Mouse (Mus musculus) mouse embryonic stem cell (cell line): ENCODE results near the gene Sds.

Experiments used
- in situ Hi-C, 2 experiments: fragments of 300-500 bp; cut with MboI; formaldehyde crosslinking; loops; 1 replicate in 1 of 2; 3 replicates in 1 of 2; pipeline ENCODE4 v1.14.3; 2019 to 2020; ENCODE audit warnings: low sequenced_read_pairs in 2 of 2, low pct_unique_long_range_greater_than_20kb in 1 of 2, mixed read lengths in 1 of 2; ENCODE audit not compliant: unreplicated experiment in 1 of 2

Sds gene

GRCm38 (mm10) chr5:120437986-120438385 is 38.3 kb upstream of the Sds start:
- in situ Hi-C loops: loop anchor here in 1 of 2 experiments (25.0 kb wide), 1 partner anchor 776 kb away; the partner anchor contains the start of gene Tbx3

GRCm38 (mm10) chr5:120438469-120438868 is 37.9 kb upstream of the Sds start:
- in situ Hi-C loops: loop anchor here in 1 of 2 experiments (25.0 kb wide), 1 partner anchor 776 kb away; the partner anchor contains the start of gene Tbx3

GRCm38 (mm10) chr5:120438991-120439710 is 37.2 kb upstream of the Sds start:
- in situ Hi-C loops: loop anchor here in 1 of 2 experiments (25.0 kb wide), 1 partner anchor 777 kb away; the partner anchor contains the start of gene Tbx3

- in situ Hi-C loops: loop anchor here in 1 of 2 experiments (25.0 kb wide), 1 partner anchor 778 kb away; the partner anchor contains the start of gene Tbx3
These were observed 36.2 kb upstream of the Sds start for GRCm38 (mm10) chr5:120439887-120440670.

GRCm38 (mm10) chr5:120440733-120441132 is 35.6 kb upstream of the Sds start:
- in situ Hi-C loops: loop anchor here in 1 of 2 experiments (25.0 kb wide), 1 partner anchor 778 kb away; the partner anchor contains the start of gene Tbx3

GRCm38 (mm10) chr5:120447305-120447704 is 29.0 kb upstream of the Sds start:
- in situ Hi-C loops: loop anchor here in 1 of 2 experiments (25.0 kb wide), 1 partner anchor 785 kb away; the partner anchor contains the start of gene Tbx3

GRCm38 (mm10) chr5:120454756-120455337 is 21.5 kb upstream of the Sds start:
- in situ Hi-C loops: loop anchor here in 1 of 2 experiments (25.0 kb wide), 1 partner anchor 168 kb away; no protein-coding TSS in a partner anchor

GRCm38 (mm10) chr5:120456253-120456652 is 20.1 kb upstream of the Sds start:
- in situ Hi-C loops: loop anchor here in 1 of 2 experiments (25.0 kb wide), 1 partner anchor 169 kb away; no protein-coding TSS in a partner anchor

- in situ Hi-C loops: loop anchor here in 1 of 2 experiments (25.0 kb wide), 1 partner anchor 170 kb away; no protein-coding TSS in a partner anchor
These were observed 19.3 kb upstream of the Sds start for GRCm38 (mm10) chr5:120456841-120457554.

GRCm38 (mm10) chr5:120457628-120458027 is 18.7 kb upstream of the Sds start:
- in situ Hi-C loops: loop anchor here in 1 of 2 experiments (25.0 kb wide), 1 partner anchor 170 kb away; no protein-coding TSS in a partner anchor

- in situ Hi-C loops: loop anchor here in 1 of 2 experiments (25.0 kb wide), 1 partner anchor 172 kb away; no protein-coding TSS in a partner anchor
These were observed 17.2 kb upstream of the Sds start for GRCm38 (mm10) chr5:120459133-120459532.

- in situ Hi-C loops: loop anchor here in 1 of 2 experiments (25.0 kb wide), 1 partner anchor 175 kb away; no protein-coding TSS in a partner anchor
These were observed 14.4 kb upstream of the Sds start for GRCm38 (mm10) chr5:120461902-120462301.

- in situ Hi-C loops: loop anchor here in 1 of 2 experiments (25.0 kb wide), 1 partner anchor 177 kb away; no protein-coding TSS in a partner anchor
These were observed 12.0 kb upstream of the Sds start for GRCm38 (mm10) chr5:120464321-120464720.

GRCm38 (mm10) chr5:120465062-120465461 is 11.3 kb upstream of the Sds start:
- in situ Hi-C loops: loop anchor here in 1 of 2 experiments (25.0 kb wide), 1 partner anchor 178 kb away; no protein-coding TSS in a partner anchor

- in situ Hi-C loops: loop anchor here in 1 of 2 experiments (25.0 kb wide), 1 partner anchor 179 kb away; no protein-coding TSS in a partner anchor
These were observed 10.5 kb upstream of the Sds start for GRCm38 (mm10) chr5:120465860-120466259.

GRCm38 (mm10) chr5:120467026-120467425 is 9.3 kb upstream of the Sds start:
- in situ Hi-C loops: loop anchor here in 1 of 2 experiments (25.0 kb wide), 1 partner anchor 180 kb away; no protein-coding TSS in a partner anchor

GRCm38 (mm10) chr5:120468336-120468735 is 8.0 kb upstream of the Sds start:
- in situ Hi-C loops: loop anchor here in 1 of 2 experiments (25.0 kb wide), 1 partner anchor 181 kb away; no protein-coding TSS in a partner anchor
